Mouse (Mus musculus): Measurements from ENCODE around the gene Lamc1.

The Lamc1 gene

DNA sequence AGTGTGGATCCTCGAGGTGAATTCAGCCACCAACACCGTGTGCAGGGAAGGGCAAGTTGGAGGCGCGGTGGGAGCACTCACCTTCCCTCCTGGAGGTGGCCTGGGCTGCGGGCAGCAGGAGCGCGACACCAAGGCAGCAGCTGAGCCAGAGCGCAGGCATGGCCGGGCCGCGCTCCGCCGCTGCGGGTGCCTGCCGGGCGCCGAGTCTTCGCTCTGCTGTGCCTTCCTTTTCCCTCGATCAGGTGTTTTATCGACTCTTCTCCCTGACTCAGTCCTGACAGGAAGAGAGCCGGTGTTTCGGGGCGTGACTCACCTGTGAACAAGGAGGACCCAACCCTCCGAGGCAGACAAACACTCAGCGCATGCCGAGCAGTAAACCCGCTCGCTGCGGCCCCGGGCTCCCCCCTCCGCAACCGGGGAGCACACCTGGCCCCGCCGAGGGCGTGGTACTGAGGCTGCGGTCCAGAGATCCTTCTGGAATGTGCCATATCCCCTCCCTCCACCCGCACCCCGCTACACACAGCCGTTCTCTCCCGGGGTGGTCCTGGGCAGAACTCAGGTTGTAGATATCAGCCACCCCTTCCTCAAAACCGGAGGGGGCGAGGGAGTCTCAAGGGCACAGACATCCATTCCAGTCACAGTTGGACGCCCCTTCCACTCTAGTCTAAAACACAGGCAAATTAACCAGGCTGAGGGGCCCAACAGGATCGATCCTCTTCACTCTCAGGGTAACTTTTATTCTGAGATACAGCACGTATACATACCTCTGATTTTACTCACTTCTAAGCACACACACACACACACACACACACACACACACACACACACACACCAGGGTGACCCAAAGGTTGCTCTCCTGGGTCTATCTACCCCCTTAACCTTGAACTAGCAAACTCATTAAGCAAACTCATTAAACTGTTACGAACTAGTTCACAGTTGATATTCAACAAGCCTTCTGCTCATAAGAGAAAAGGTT lies 146.5 kb downstream of the Lamc1 start, which contains the start of gene Lamc2:
Gene Lamc2 (minus strand): TSS at position 620 of the 976 bp plus-strand sequence.
- DNase-seq, result no peak

- DNase-seq, result no peak
Measured at GRCm38 (mm10) chr1:153180586-153181289, 151.8 kb downstream of the Lamc1 start.

DNA sequence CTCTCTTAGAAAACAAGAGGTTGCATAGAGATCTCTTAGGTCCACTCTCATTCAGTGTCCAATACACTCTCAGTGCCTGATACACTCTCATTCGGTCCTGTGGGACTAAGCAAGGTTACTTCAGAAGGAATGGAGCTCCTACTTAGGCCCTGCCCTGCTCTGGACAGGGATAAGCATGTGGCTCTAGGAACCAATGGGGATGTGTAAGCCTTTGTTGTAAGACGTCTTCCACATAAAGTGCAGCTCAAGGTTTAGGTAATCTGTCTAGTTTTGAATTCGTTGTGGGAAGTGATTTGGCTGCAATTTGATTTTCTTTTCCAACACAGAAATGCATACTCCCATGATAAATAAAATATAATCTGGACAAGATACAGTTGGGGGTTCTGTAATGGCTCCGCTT lies 152.4 kb downstream of the Lamc1 start:
- no peak for DNase-seq

DNA sequence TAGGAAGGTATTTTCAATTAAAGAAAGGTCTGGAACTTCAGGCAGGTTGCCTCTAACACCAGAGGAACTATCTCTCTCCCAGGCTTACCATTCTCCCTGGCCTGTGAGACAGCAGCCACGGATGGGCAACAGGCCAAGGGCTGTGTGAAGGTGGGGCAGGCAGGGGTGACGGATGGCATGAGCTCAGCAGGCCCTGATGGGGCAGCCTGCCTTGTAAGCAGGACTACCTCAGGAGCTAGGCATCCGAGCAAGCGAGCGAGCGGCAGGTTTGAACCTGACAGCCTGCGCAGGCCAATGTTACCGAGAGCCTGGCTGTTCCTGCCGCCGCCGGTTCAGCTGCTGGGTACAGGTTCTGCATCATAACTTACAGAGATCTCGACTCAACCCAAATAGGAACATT lies 157.8 kb downstream of the Lamc1 start:
- DNase-seq, result no peak

GRCm38 (mm10) chr1:153173276-153173675 lies 159.3 kb downstream of the Lamc1 start:
- no peak for DNase-seq

- no peak for DNase-seq
Measured at GRCm38 (mm10) chr1:153172291-153172731, 160.3 kb downstream of the Lamc1 start.

DNA sequence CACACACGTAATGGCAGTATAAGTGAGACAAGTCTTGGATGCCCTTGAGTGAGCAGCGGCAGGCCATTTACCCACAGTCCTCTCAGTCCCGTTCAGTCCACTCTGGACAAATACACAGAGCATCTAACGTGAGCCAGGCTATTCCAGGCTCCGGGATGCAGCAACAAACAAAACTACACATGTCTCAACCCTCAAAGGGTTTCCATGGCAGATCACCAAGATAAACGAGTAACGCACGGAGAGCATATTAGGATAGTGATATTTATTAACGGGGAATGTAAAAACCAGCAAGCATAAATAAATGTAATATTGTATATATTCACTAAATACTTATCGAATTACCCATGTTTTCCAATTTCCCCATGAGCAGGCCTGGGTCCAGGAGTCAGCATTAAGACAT lies 161.6 kb downstream of the Lamc1 start:
- no peak for DNase-seq

Data from spleen, adult 18-20 months (tissue).